Mouse (Mus musculus) cerebral cortex, adult 2 months (tissue): ENCODE results near the gene Grin2c.

Experiments used
- WGBS: fragments of 180-500 bp; shearing (Covaris S2); methylation state at CpG from one replicate; pipeline ENCODE4 v1.1.7; 2018; 5-methylcytosine and 5-hydroxymethylcytosine counted together

Gene Grin2c

GRCm38 (mm10) chr11:115232889-115233288 lies 34.2 kb downstream of the Grin2c start:
- 87% methylated on average over 5 of the region's 5 CpGs for WGBS

- 56% methylated on average over 9 of the region's 9 CpGs for WGBS
These were observed 35.1 kb downstream of the Grin2c start for GRCm38 (mm10) chr11:115231924-115232323.

DNA sequence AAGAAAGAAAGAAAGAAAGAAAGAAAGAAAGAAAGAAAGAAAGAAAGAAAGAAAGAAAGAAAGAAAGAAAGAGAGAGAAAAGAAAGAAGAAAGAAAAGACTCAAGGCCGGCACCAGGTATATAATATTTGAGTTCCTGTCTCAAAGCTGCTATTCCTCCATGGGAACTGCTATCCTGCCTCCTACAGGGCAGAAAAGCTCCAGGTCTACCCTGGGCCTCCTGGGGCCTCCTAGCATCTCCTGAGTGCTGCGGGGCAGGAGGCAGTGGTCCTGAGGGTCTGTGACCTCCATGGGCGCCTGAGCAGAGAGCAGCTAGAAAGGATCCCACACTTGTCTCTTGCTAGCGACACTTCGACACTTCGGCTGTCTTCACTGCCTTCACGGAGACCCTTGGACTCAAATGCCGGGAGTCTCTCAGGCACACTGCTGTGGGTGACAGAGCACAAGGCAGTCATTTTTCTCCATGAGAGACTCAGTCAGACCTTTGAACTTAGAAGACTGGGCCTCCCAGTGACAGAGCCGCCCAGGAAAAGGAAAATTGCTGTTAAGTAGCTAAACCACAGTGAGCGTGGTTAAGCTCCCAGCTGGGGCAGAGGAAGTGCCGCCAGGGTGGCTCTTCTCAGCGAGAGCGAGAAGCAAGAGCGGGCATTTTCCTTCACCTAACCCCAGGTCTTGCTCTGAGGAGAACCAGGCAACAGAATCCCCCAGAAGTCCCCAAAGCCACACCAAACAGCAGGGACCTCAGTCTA lies 35.7 kb downstream of the Grin2c start:
- WGBS: 71% methylated on average over 14 of the region's 14 CpGs

DNA sequence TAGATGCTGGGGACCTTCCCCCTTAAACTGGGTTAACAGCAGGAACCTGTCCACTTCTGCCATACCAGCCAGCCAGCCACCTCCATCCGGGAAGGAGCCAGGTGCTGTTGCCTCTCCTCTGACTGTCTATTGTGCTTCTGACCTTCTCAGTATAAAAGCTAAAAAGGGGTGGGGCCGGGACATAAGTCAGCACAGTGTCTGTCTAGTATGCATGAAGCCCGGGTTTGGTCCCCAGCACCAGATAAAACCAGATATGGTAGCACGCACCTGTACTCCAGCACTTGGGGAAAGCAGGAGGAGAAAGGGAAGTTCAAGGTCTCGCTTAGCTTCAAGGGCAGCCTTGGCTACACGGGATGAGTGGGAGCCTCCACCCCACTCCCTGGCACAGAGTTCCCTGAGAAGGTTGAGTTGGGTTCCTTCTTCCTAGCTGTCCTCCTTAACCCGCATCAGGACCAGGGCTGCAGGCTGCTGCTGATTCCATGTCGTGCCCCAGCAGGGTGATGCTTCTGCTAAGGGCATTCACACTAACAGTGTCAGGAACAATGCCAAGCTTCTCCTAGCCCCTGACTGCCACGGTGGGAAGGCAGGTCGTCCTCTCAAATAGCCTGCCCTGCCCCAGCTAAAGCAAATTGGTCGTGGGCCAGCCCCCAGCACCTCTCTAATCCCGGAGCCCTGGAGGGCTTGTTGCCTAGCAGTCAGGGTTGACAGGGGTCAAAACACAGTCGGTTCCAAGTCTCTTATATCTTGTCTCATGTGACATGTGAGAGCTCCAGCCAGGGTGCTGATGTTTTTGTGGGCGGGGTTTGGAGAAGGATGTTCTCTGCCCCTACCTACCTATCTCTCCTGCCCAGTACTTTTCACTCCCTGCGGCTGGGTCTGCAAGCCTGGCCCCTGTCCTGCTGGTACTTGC lies 37.8 kb downstream of the Grin2c start:
- 69% methylated on average over 15 of the region's 15 CpGs for WGBS

DNA sequence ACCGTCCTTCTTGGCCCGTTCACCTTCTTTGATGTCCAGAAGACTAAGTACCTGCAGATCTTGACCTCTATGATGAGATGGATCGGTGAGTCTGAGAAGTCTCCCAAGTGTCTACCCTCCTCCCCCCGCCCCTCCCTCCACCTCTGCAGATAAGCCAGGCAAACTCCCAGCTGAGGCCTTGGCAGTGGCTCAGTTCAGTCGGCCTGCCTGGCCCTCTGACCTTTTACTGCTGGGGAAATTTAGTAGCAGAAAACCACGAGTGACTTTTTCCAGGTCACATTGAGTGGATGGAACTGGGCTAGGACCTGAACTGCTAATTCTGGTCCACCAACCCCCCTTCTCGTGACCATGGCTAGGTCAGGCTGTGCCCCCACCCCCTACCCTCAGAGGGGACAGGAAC lies 38.6 kb downstream of the Grin2c start:
- WGBS: 78% methylated on average over 7 of the region's 7 CpGs

GRCm38 (mm10) chr11:115227640-115228039 lies 39.4 kb downstream of the Grin2c start:
- 78% methylated on average over 12 of the region's 12 CpGs for WGBS

DNA sequence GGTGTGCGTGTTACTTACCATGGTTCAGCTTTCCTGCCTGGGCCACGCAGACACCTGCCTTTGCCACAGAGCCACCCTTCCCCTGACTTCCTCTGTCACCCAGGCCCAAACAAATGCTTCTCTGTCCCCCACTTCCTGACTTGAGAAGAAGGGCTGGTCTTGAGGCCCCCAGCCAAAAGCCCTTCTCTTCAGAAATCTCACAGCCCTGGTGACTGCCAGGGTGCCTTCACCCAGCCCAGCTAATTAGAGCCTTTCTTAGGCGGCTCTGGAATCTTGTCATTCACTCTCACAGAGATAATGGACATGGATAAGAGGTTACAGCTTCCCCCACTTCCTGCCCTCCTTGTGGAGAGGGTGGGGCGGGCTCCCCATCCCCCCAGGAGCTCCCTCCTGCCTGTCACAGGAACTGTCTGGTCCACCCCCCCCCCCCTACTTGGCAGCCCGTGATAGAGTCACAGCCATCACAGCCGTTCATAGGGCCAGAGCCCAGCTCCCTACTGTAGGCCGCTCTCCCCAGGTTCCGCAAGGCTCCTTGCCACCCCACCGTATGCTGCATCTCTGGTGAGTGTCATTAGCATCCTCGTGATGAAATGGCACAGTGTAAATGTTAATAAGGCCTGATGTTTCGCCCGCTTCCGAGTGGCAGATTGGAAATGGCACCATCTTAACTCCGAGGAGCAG lies 40.1 kb downstream of the Grin2c start:
- 55% methylated on average over 14 of the region's 14 CpGs for WGBS

DNA sequence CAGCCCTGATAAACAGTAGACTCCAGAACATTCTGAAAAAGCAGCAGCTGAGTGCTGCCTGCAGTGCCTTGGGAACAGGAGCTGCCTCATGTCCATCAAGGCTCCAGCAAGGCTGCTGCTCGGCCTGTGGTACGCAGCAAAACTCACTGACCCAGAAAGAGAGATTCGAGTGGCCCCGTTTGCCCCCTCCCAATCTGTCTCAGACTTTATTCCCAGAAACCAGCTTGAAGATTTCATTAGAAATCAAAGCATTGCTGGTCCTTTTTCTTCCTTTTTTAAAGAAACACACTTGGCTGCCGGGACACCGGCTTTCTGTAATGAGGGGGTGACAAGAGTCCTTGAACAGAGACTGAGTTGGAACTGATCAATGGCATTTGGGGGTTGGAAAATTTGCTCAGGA lies 41.7 kb downstream of the Grin2c start:
- WGBS: 71% methylated on average over 6 of the region's 6 CpGs

- 47% methylated on average over 8 of the region's 8 CpGs for WGBS
These were observed 42.2 kb downstream of the Grin2c start for GRCm38 (mm10) chr11:115224889-115225288.

GRCm38 (mm10) chr11:115223877-115224276 lies 43.2 kb downstream of the Grin2c start:
- 80% methylated on average over 6 of the region's 6 CpGs for WGBS

DNA sequence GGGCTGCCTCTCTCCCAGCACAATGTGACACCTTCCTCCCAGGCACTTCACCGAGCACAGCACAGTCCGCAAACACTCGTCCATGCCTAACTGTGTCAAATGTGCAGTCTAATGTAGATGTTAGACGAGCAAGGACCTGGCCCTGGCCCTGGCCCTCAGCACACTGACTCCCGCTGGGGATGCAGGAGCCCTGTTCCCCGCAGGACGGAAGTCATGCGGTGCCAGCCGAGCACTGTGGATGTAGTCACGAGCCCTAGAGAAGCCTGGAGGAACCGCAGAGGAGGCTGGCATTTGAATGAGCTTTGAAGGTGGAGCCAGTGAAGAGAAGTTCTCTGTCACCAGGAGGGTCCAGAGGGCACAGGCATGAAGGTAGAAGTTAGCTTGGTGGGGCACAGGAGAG lies 43.6 kb downstream of the Grin2c start:
- 69% methylated on average over 11 of the region's 11 CpGs for WGBS

GRCm38 (mm10) chr11:115222570-115222969 lies 44.5 kb downstream of the Grin2c start:
- 64% methylated on average over 5 of the region's 5 CpGs for WGBS

- 56% methylated on average over 12 of the region's 12 CpGs for WGBS
These were observed 45.0 kb downstream of the Grin2c start for GRCm38 (mm10) chr11:115222077-115222476.

DNA sequence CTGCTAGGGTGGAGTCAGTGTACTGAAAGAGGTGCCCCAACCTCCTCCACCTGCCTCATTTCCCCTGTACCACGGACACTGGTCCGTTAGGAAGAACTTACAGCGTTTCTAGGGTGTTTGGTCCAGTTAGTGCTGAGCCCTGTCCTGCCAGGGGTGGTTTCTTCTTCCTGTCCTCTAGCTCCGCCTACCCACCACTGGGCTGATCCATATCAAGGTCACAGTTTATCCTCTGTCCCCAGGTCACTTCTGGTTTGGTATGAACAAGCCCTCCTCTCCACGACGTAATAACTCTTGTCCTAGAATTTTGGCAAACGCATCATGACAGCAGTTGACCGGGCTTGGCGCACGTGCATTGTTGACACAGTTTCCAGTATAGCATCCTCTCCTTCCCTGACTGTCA lies 47.4 kb downstream of the Grin2c start:
- 95% methylated on average over 10 of the region's 10 CpGs for WGBS

GRCm38 (mm10) chr11:115219263-115219662 lies 47.8 kb downstream of the Grin2c start:
- WGBS: 67% methylated on average over 9 of the region's 9 CpGs

- 71% methylated on average over 18 of the region's 18 CpGs for WGBS
These were observed 49.3 kb downstream of the Grin2c start for GRCm38 (mm10) chr11:115217439-115218410.

DNA sequence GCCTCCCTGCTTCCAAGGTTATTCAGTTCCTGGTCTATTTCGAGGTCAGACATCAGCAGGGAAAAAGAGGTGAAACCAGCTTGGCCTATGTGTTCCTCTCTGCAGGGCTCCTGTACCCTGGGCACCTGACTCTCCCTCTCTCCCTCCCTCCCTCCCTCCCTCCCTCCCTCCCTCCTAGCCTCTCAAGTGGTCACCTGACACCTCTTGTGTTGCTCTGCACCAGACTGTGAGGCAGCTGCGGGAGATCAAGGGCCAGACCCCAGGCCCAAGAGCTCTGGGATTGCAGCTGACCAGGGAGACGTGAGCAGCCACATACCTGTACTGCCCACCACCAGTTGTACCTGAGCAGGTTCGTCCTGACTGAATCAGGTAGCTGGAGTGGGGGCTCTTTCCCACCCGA lies 51.9 kb downstream of the Grin2c start:
- 82% methylated on average over 5 of the region's 5 CpGs for WGBS

DNA sequence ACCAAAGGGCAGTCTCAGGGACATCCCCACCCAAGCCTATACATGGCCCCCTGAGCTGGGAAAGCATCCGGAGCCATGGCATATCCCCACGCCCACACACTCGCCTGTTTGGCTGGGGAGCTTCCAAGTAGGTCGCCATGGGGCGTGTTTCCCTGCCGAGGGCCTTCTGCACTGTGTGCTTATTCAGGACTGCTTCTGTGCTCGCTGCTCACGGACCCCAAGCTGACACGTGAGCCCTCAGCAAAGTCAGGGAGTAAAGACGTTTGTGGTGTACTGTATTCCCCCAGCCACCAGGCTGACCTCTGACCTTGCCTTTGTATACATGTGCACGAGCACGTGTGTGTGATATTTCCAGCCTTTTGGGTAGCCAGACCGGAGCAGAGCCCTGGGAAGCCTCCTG lies 54.9 kb downstream of the Grin2c start:
- 37% methylated on average over 13 of the region's 13 CpGs for WGBS

GRCm38 (mm10) chr11:115209958-115210357 lies 57.1 kb downstream of the Grin2c start:
- WGBS: 84% methylated on average over 7 of the region's 7 CpGs

GRCm38 (mm10) chr11:115208776-115209732 lies 58.0 kb downstream of the Grin2c start:
- WGBS: 74% methylated on average over 25 of the region's 25 CpGs
